Mouse (Mus musculus) liver, embryonic 11.5 days (tissue): ENCODE data around the gene Arnt2. TPM values are rescaled to one million over a fixed set of nuclear protein-coding genes. Genes with fewer than 3 reads are reported as not detected.

Experiments used
- ATAC-seq: fragments of 200-750 bp; cut with Nextera tagmentation; replicated peaks from 2 replicates; pipeline ENCODE4 v1.8.0; 2017; ENCODE audit warnings: moderate number of reproducible peaks, mild to moderate bottlenecking, moderate TSS enrichment, moderate library complexity; ENCODE audit not compliant: low FRiP score
- DNase-seq: peaks from one replicate; pipeline ENCODE4 v3.0.0-alpha.2; 2017; ENCODE audit warnings: low spot score
- H3K27ac ChIP-seq: fragments of 300-500 bp; sonication (generic); 2 replicates; pipeline ENCODE4 v1.5.1; 2014; ENCODE audit warnings: mild to moderate bottlenecking, low read depth, low read length, control low read depth
- H3K27me3 ChIP-seq: fragments of 300-500 bp; sonication (generic); replicated peaks from 2 replicates; pipeline ENCODE4 v1.6.1; 2014; ENCODE audit warnings: low read length, mixed read lengths; ENCODE audit not compliant: control insufficient read depth, insufficient read depth
- H3K36me3 ChIP-seq: fragments of 300-500 bp; sonication (generic); 2 replicates; pipeline ENCODE4 v1.6.1; 2014; ENCODE audit warnings: mild to moderate bottlenecking, low read length, moderate library complexity, mixed read lengths; ENCODE audit not compliant: control insufficient read depth, insufficient read depth
- H3K4me1 ChIP-seq: fragments of 300-500 bp; sonication (generic); replicated peaks from 2 replicates; pipeline ENCODE4 v1.6.1; 2014; ENCODE audit warnings: low read length, mixed read lengths; ENCODE audit not compliant: control insufficient read depth, insufficient read depth
- H3K4me2 ChIP-seq: fragments of 300-500 bp; sonication (generic); 2 replicates; pipeline ENCODE4 v1.6.1; 2014; ENCODE audit warnings: mild to moderate bottlenecking, control low read depth, moderate library complexity
- H3K4me3 ChIP-seq: fragments of 300-500 bp; sonication (generic); 2 replicates; pipeline ENCODE4 v1.5.1; 2014; ENCODE audit warnings: low read depth, low read length, control low read depth
- H3K9ac ChIP-seq: fragments of 300-500 bp; sonication (generic); 2 replicates; pipeline ENCODE4 v1.6.1; 2014; ENCODE audit warnings: low read depth, low read length, control low read depth
- H3K9me3 ChIP-seq: fragments of 300-500 bp; sonication (generic); 2 replicates; pipeline ENCODE4 v1.6.1; 2016; ENCODE audit warnings: low read length, inconsistent platforms, mixed read lengths; ENCODE audit not compliant: control insufficient read depth
- WGBS: fragments of 180-500 bp; shearing (Covaris S2); extraction: QIAGEN DNeasy Blood & Tissue Kit; methylation state at CpG from one replicate; pipeline ENCODE4 v1.1.7; 2014; 5-methylcytosine and 5-hydroxymethylcytosine counted together
- polyA plus RNA-seq: library from polyadenylated mRNA; unstranded; fragments of >200 nt; fragmentation: Nextera tagmentation; extraction: Ambion mirVana; gene quantifications from 2 replicates; pipeline ENCODE4 v1.2.1, GENCODE M21; 2014

Gene Arnt2
- polyA plus RNA-seq, 1 experiment from 2014 or later = 2.2 TPM

DNA sequence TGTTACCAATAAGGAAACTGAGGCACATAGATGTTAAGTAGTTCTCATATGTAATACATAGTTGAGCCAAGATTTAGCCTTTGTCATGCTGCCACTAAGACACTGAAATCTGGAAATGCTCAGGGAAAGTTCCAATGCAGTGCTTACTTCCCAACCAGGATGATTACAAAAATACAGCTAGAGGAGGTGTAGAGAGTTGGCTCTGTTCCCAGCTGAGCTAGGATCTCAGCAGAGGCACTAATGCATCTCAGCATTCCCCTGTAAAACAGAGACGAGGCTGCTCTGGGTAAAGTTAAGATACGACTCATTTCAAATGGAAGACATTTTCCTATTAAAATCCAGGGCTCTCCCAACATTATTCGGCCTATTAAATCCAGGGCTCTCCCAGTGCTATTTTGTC, 206.0 kb downstream of the Arnt2 start:
- Histone ChIP-seq H3K27ac (no peak overlapping the region), H3K9ac (no peak overlapping the region), H3K27me3 (no peaks in the 10 kb centered on the region), H3K9me3 (no peaks in the 10 kb centered on the region), H3K4me3 (no peak overlapping the region), H3K4me1 (no peaks in the 10 kb centered on the region), H3K36me3 (no peaks in the 10 kb centered on the region), H3K4me2 (no peak overlapping the region)
- WGBS = 71% methylated on average over 3 of the region's 3 CpGs
- DNase-seq (no peak), ATAC-seq (no peak)

DNA sequence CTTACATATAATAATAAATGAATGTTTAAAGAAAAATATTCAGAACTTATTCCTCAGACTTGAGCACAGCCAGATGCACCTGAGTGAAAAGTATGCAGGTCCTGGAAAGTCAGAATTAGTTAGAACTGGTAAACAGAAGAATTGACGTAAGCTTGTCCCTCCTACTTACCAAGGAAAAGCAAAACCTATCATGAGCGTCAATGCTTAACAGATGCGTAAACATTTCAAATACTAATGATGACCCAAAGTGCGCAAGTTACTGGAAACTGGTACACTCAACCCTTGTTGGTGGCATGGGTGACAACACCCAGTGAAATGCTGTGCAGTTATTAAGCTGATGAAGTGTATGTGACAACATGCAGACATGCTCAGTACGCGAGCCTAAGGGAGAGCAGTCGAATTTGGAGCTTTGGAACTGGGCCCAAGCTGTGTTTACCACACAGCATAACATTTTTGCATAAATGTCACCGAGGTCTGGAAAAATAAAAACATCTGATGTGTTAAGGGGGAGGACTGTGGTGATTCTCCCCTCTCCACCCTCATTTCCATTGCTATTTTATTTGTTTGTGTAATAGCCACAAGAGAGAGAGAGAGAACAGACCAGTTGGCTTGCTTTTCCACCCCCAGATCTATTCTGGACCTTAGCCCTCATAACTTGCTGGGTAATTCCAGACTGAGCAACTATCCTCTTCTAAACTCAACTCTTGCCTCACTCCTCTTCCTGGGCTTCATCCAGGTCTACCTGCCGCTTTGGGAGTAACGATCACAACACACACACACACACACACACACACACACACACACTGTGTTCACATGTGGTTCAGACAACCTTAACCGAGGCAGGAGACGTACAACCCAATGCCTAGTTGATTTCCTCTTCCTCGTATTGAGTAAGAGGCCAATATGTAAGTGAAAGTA, 208.6 kb downstream of the Arnt2 start:
- no peak for DNase-seq
- no peak overlapping the region for H3K27ac ChIP-seq
- H3K4me3 ChIP-seq = no peak overlapping the region
- H3K4me2 ChIP-seq = no peak overlapping the region
- H3K9ac ChIP-seq = no peak overlapping the region
- no peaks in the 10 kb centered on the region for H3K36me3 ChIP-seq
- H3K27me3 ChIP-seq = no peaks in the 10 kb centered on the region
- ATAC-seq = no peak
- no peaks in the 10 kb centered on the region for H3K4me1 ChIP-seq
- 82% methylated on average over 13 of the region's 13 CpGs for WGBS
- H3K9me3 ChIP-seq = no peaks in the 10 kb centered on the region

DNA sequence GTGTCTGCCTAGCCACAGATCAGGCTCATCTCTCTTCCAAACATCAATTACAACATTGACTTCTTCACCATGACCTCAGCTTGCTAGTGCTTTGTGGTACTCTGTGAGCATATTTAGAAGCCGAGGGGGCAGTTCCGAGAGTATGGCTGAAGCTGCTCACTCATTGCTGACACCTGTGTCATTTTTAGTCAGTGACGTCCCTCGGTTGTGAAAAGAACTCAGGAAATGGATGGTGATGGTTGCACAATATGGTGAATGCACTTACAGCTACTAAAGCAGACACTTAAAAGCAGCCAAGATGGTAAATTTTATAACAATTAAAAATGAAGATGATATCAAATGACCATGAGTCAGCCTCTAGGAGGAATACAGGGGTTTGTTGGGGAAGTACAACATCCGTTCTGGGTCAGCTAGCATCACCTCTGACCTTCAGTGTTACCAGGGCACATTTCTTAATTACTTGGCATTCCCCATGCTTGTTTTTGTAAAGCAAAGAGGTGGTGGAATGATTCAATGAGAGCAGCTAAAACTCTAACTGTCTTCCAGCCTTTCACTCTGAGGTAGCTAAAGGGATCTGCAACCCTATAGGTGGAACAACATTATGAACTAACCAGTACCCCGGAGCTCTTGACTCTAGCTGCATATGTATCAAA, 212.6 kb downstream of the Arnt2 start:
- H3K9me3 ChIP-seq = no peaks in the 10 kb centered on the region
- no peak overlapping the region for H3K4me3 ChIP-seq
- no peak overlapping the region for H3K4me2 ChIP-seq
- H3K4me1 ChIP-seq = no peaks in the 10 kb centered on the region
- DNase-seq (no peak), ATAC-seq (no peak)
- no peak overlapping the region for H3K9ac ChIP-seq
- no peak overlapping the region for H3K27ac ChIP-seq
- 70% methylated on average over 6 of the region's 6 CpGs for WGBS
- no peaks in the 10 kb centered on the region for H3K27me3 ChIP-seq
- H3K36me3 ChIP-seq = no peaks in the 10 kb centered on the region

Other genes with a start within 250 kb of the Arnt2 start
- 0.16 TPM in 1 of 2 replicates, not detected in the other for gene Gm2115, start 118.8 kb upstream of the Arnt2 start, polyA plus RNA-seq
- 20.7 and 21.3 TPM in 2 replicates for gene Fah, start 196.5 kb upstream of the Arnt2 start, polyA plus RNA-seq